Mouse (Mus musculus) B cell, adult 2 months (primary cell): ENCODE results near the gene Snx15.

ENCODE experiments used
- DNase-seq, 2 experiments: peaks; one replicate each; pipeline ENCODE4 v3.0.0; 2022

Snx15 gene

DNA sequence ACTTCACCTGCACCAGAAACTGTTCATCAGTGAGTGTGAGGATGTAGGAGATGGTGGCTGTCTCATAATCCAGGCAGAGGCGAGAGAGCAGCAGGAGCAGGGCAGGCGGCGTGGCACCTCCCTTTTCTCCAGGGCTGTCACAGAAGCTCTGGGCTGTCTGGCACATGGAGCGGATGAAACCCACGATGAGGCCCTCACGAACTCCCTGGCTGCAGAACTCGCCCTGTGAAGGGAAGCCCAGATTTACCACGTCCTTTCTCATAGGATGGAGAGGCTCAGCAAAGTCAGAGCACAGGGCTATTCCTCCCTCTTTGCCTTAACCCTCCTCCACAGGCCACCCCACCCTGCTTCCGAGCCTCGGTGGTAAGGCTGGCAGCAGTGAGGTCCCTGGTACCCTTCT, 58.3 kb downstream of the Snx15 start:
- DNase-seq, result no peak
